Mouse (Mus musculus) left cerebral cortex, adult 2 months (tissue): ENCODE measurements around the gene Srp68. TPM values are rescaled to one million over a fixed set of nuclear protein-coding genes. Genes with fewer than 3 reads are reported as not detected.
A peak's percentile ranks its signal among the peaks of the same experiment; 100 is the strongest.
"Not testable (repeated sequence)": the region's sequence is repeated elsewhere in the genome, so short reads cannot be mapped to it uniquely, and the experiment has no call there.

ENCODE experiments used
- DNase-seq, 2 experiments: peaks; one replicate each; pipeline ENCODE4 v3.0.0; 2021 to 2022; ENCODE audit warnings: low spot score in 2 of 2, mixed read lengths in 1 of 2; ENCODE audit errors: extremely low spot score in 1 of 2
- H3K27ac ChIP-seq: fragments of 200-600 bp; 2 replicates; pipeline ENCODE4 v1.8.1; 2022
- H3K4me3 ChIP-seq: fragments of 200-600 bp; 2 replicates; pipeline ENCODE4 v1.8.1; 2022
- CTCF ChIP-seq: fragments of 200-600 bp; IDR thresholded peaks from 2 replicates; pipeline ENCODE4 v1.8.1; 2022; ENCODE audit warnings: antibody characterized with exemption, mild to moderate bottlenecking, moderate library complexity
- intact Hi-C: fragments of 180-260 bp; cut with DNase I; formaldehyde crosslinking; loops from one replicate; pipeline ENCODE4 v1.15.1; 2025
- total RNA-seq, 2 experiments: library from RNA; stranded (reverse); gene quantifications; 2 replicates each; pipeline ENCODE4 v1.2.3; 2021

Gene Srp68
- total RNA-seq, 2 experiments from 2014 or later, result 70.5 to 75.4 TPM

DNA sequence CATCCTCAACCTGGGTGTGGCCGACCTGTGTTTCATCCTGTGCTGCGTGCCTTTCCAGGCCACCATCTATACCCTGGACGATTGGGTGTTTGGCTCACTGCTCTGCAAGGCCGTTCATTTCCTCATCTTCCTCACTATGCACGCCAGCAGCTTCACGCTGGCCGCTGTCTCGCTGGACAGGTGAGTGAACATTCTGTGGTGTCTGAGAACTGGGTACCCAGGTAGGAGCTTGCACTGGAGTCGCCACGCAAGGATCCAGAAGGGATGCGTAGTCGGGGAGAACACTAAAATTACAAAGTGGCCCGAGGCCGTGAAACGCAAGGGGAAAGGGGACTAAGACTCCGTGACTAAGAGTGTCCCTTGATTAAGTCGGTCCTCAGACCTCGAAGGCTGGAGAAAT, 7.7 kb upstream of the Srp68 start:
- H3K27ac ChIP-seq, result no peak overlapping the region
- DNase-seq, result no peak
- no peak overlapping the region for H3K4me3 ChIP-seq
- intact Hi-C loops, result no loop called here
- TF ChIP-seq CTCF, result no peak

GRCm38 (mm10) chr11:116280751-116281663, 7.0 kb upstream of the Srp68 start, which contains the start of gene Galr2:
Gene Galr2 (plus strand): TSS chr11:116280939.
- no peak for TF ChIP-seq CTCF
- no peak for DNase-seq
- intact Hi-C loops, result no loop called here
- Histone ChIP-seq H3K4me3 (no peak within 1 kb of the TSS), H3K27ac (no peak within 1 kb of the TSS)

DNA sequence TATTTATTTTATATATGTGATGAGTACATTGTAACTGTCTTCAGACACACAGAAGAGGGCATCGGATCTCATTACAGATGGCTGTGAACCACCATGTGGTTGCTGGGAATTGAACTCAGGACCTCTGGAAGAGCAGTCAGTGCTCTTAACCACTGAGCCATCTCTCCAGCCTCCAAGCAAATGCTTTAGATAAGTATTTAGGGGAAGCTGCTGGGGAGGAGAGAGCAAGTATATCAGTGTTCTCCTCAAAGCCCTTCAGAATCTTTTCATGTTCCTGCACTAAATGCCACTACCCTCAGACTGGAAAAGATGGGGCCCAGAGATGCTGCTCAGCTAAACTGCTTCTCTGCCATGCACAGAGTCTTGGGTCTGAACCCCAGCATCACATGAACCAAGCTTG, 3.2 kb upstream of the Srp68 start:
- intact Hi-C loops, DNase-seq, H3K27ac ChIP-seq, H3K4me3 ChIP-seq: not testable (repeated sequence)

DNA sequence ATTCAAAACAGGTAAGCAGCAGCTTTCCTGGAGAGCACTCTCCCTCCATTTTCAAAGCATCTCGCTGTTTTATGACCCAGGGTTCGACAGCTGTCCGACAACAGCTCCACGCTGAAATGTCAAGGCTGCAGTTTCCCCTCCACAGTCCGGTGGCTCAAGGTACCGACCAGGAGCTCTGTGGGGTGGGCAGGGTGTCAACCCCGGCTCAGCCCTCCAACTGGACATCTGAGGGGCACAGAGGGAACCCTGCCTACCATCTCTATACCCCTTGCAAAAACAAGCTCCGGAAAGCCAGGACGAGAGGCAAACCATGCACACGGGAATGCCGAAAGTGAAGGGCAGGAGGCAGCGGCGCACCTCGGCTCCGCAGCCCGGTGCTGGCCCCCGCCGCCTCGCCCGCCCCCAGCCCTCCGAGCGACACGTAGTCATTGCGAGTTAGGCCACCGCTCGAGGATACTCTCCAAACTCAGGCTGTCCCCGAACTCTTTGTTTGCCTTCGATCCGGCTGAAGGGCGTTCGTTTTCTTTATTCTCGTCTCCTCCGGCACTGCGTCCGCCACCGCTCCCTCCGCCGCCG, 460 bp downstream of the Srp68 start:
- intact Hi-C loops, result loop anchor here (1.0 kb wide), 1 partner anchor 33 kb away; no protein-coding TSS in a partner anchor
- H3K27ac ChIP-seq, result peak overlapping the region; percentile 95
- DNase-seq, result no peak

GRCm38 (mm10) chr11:116272589-116273468, 1.2 kb downstream of the Srp68 start:
- no peak overlapping the region for H3K27ac ChIP-seq
- DNase-seq, result no peak
- H3K4me3 ChIP-seq, result peak overlapping the region; percentile 76
- intact Hi-C loops, result no loop called here
- no peak for TF ChIP-seq CTCF

More for the DNA sequence above, 460 bp downstream of the Srp68 start:
- TF ChIP-seq CTCF, result no peak
- peak overlapping the region; percentile 76 for H3K4me3 ChIP-seq

DNA sequence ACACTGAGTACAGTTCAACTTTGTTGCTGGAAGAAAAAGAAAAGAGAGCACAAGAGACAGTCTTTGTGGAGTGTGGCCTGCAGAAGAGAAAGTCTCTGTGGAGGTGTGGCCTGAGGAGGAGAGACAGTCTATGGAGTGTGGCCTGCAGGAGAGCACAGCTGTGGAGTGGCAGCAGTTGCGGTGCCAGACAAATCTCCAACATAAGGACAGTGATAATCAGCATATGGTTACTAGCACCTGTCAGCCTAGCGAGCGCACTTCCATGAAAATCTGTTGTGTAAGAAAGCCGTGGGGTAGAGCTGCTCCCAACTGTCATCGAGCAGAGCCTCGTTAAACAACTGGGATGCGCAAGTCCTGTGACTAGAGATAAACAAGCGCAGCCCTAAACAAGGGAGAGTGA, 4.5 kb downstream of the Srp68 start:
- H3K4me3 ChIP-seq, result no peak overlapping the region
- H3K27ac ChIP-seq, result no peak overlapping the region
- DNase-seq, result no peak
- no peak for TF ChIP-seq CTCF
- intact Hi-C loops, result no loop called here

GRCm38 (mm10) chr11:116268313-116268712, 5.7 kb downstream of the Srp68 start:
- intact Hi-C loops, result no loop called here
- Histone ChIP-seq H3K4me3 (no peak overlapping the region), H3K27ac (no peak overlapping the region)
- DNase-seq, result no peak
- no peak for TF ChIP-seq CTCF

DNA sequence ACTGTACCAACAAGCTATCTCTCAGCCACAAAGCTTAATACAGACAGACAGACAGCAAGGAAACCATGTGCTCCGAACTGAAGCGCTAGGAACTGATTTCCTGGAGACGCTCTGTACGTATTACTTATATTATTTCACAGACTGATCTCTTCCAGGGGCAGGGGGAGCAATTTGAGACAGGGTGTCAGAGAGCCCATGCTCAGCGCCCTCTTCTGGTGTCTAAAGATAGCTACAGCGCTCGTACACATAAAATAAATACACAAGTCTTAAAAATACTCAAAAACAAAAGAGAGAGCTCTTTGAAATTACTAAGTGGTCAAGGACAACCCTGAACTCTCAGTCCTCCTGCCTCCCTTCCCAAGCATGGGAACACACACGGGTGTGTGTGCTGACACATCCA, 6.4 kb downstream of the Srp68 start:
- peak; percentile 19 for TF ChIP-seq CTCF
- H3K4me3 ChIP-seq, result no peak overlapping the region
- no peak overlapping the region for H3K27ac ChIP-seq
- intact Hi-C loops, result no loop called here
- no peak for DNase-seq

DNA sequence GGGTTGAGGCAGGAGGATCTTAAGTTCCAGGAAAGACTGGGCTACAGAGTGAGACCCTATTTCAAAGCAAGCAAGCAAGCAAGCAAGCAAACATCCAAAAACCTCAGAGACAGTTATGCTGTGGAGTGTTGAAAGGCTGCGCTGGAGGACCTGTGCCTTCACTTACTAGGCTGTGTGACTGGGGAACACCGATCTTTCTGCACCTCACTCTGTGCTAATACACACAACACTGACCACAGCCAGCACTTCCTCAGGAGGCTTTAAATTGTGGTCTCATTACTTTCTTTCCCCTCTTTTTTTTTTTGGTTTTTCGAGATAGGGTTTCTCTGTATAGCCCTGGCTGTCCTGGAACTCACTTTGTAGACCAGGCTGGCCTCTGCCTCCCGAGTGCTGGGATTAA, 8.2 kb downstream of the Srp68 start:
- no peak for TF ChIP-seq CTCF
- Histone ChIP-seq H3K27ac (no peak overlapping the region), H3K4me3 (no peak overlapping the region)
- intact Hi-C loops, result no loop called here
- DNase-seq, result no peak

DNA sequence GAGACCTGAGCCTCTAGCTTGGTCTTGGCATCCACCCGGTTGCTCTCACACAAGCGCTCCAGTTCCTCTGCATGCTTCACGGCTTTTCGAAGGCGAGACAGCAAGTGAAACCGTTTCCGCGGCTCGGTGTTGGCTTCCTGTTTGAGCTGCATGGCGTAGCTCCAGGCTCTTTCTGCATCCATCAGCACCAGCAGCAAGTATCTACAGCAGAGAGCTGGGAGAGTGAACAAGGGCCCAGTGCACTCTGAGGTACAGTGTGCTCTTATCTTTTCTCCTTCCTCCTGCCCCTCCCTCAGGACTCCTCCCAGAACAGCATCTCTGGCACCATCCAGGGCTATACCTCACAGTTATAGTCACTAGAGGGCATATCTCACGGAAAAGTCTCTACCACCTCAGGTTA, 8.7 kb downstream of the Srp68 start:
- TF ChIP-seq CTCF, result no peak
- intact Hi-C loops, result no loop called here
- H3K27ac ChIP-seq, result no peak overlapping the region
- no peak overlapping the region for H3K4me3 ChIP-seq
- DNase-seq, result no peak

GRCm38 (mm10) chr11:116260259-116260658, 13.8 kb downstream of the Srp68 start:
- H3K27ac ChIP-seq, result no peak overlapping the region
- H3K4me3 ChIP-seq, result no peak overlapping the region
- no peak for TF ChIP-seq CTCF
- intact Hi-C loops, result no loop called here
- no peak for DNase-seq

DNA sequence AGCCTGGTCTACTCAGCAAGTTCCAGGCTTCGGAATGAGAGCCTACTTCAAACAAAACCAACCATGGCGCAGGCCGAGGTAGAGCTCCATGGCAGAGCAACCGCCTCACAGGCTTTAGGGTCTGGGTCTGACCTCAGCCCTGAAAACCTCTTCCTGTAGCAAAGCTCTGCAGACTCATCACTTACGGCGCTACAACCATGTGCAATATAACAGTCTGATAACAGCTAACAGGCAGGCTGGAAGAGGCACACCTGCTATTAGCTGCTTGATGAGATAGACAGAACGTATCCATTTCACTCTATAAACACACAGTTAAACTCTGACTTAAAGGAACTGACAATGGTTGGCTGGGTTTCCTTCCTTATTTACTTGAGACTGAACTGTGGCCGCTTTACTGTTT, 14.6 kb downstream of the Srp68 start:
- TF ChIP-seq CTCF, result no peak
- DNase-seq, result no peak
- Histone ChIP-seq H3K27ac (no peak overlapping the region), H3K4me3 (no peak overlapping the region)
- intact Hi-C loops, result no loop called here
